Mouse (Mus musculus): ENCODE data around the gene Sash3.

DNA sequence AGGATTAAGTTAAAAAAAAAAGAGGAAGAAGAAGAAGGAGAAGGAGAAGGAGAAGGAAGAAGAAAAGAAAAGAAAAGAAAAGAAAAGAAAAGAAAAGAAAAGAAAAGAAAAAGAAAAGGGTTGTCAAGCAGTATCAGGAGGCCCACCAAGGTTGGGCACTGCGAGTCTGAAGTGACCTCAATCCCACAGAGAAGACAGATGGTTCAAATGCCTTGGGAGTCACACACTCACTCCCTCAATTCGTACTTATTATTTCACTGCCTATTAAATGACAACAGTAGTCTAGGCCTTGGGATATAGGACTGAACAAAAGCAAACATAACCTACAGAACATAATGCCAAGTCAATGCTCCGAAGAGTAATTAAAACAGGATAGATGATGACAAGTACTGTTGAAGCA, 43.0 kb upstream of the Sash3 start:
- TF ChIP-seq CTCF (IDR thresholded peaks at IDR 0.05; ENCODE audit: control insufficient read depth, insufficient read depth, insufficient read length), result no peak
- no peak for TF ChIP-seq MAX (IDR thresholded peaks at IDR 0.05)

Data from C2C12 (cell line).